Mouse (Mus musculus) hindbrain, embryonic 15.5 days (tissue): ENCODE data around the gene Saysd1. TPM values are rescaled to one million over a fixed set of nuclear protein-coding genes. Genes with fewer than 3 reads are reported as not detected.

Source experiments
- ATAC-seq: fragments of 200-750 bp; cut with Nextera tagmentation; 2 replicates; pipeline ENCODE4 v1.8.0; 2017; ENCODE audit warnings: low read depth, moderate number of reproducible peaks, moderate TSS enrichment; ENCODE audit not compliant: low FRiP score
- H3K27ac ChIP-seq: fragments of 300-500 bp; sonication (generic); replicated peaks from 2 replicates; pipeline ENCODE4 v1.5.1; 2015; ENCODE audit warnings: mild to moderate bottlenecking, inconsistent platforms
- H3K27me3 ChIP-seq: fragments of 300-500 bp; sonication (generic); 2 replicates; pipeline ENCODE4 v1.6.1; 2015; ENCODE audit warnings: control low read depth, inconsistent platforms
- H3K36me3 ChIP-seq: fragments of 300-500 bp; sonication (generic); 2 replicates; pipeline ENCODE4 v1.6.1; 2015; ENCODE audit warnings: control low read depth, inconsistent platforms
- H3K4me1 ChIP-seq: fragments of 300-500 bp; sonication (generic); replicated peaks from 2 replicates; pipeline ENCODE4 v1.6.1; 2015; ENCODE audit warnings: control low read depth, inconsistent platforms
- H3K4me2 ChIP-seq: fragments of 300-500 bp; sonication (generic); 2 replicates; pipeline ENCODE4 v1.6.1; 2015; ENCODE audit warnings: moderate library complexity, mild to moderate bottlenecking, inconsistent platforms
- H3K4me3 ChIP-seq: fragments of 300-500 bp; sonication (generic); 2 replicates; pipeline ENCODE4 v1.5.1; 2015; ENCODE audit warnings: mild to moderate bottlenecking, inconsistent platforms
- H3K9ac ChIP-seq: fragments of 300-500 bp; sonication (generic); 2 replicates; pipeline ENCODE4 v1.6.1; 2015; ENCODE audit warnings: inconsistent platforms
- H3K9me3 ChIP-seq: fragments of 300-500 bp; sonication (generic); 2 replicates; pipeline ENCODE4 v1.6.1; 2016; ENCODE audit warnings: control low read depth, inconsistent platforms
- WGBS: fragments of 180-500 bp; shearing (Covaris S2); methylation state at CpG from one replicate; pipeline ENCODE4 v1.1.7; 2015; 5-methylcytosine and 5-hydroxymethylcytosine counted together
- polyA plus RNA-seq: library from polyadenylated mRNA; unstranded; fragments of >200 nt; fragmentation: Nextera tagmentation; extraction: Ambion mirVana; gene quantifications from 2 replicates; pipeline ENCODE4 v1.2.1, GENCODE M21; 2015

Gene Saysd1
- polyA plus RNA-seq, 1 experiment from 2014 or later = 12.1 TPM

- H3K4me1 ChIP-seq = no peaks in the 10 kb centered on the region
- no peaks in the 10 kb centered on the region for H3K36me3 ChIP-seq
- H3K27me3 ChIP-seq = no peaks in the 10 kb centered on the region
- no peak overlapping the region for H3K4me3 ChIP-seq
- no peaks in the 10 kb centered on the region for H3K9me3 ChIP-seq
- no peak for ATAC-seq
- WGBS = 58% methylated on average over 8 of the region's 8 CpGs
- H3K27ac ChIP-seq = no peak overlapping the region
- no peak overlapping the region for H3K4me2 ChIP-seq
- H3K9ac ChIP-seq = no peak overlapping the region
Observed at GRCm38 (mm10) chr14:20158727-20159681, 20.7 kb upstream of the Saysd1 start.

- Histone ChIP-seq H3K4me3 (no peak overlapping the region), H3K36me3 (no peaks in the 10 kb centered on the region), H3K4me1 (no peaks in the 10 kb centered on the region), H3K9ac (no peak overlapping the region), H3K27me3 (no peaks in the 10 kb centered on the region), H3K27ac (no peak overlapping the region), H3K9me3 (no peaks in the 10 kb centered on the region), H3K4me2 (no peak overlapping the region)
- ATAC-seq = no peak
- WGBS = 90% methylated on average over 10 of the region's 10 CpGs
Observed at GRCm38 (mm10) chr14:20157595-20157994, 19.3 kb upstream of the Saysd1 start.

- Histone ChIP-seq H3K27me3 (no peaks in the 10 kb centered on the region), H3K9me3 (no peaks in the 10 kb centered on the region), H3K27ac (no peak overlapping the region), H3K36me3 (no peaks in the 10 kb centered on the region), H3K4me3 (no peak overlapping the region), H3K9ac (no peak overlapping the region), H3K4me1 (no peaks in the 10 kb centered on the region), H3K4me2 (no peak overlapping the region)
- no peak for ATAC-seq
- 52% methylated on average over 10 of the region's 10 CpGs for WGBS
Observed at GRCm38 (mm10) chr14:20155718-20156117, 17.4 kb upstream of the Saysd1 start.

GRCm38 (mm10) chr14:20154937-20155336 is 16.6 kb upstream of the Saysd1 start:
- no peak for ATAC-seq
- H3K4me2 ChIP-seq = no peak overlapping the region
- WGBS = 92% methylated on average over 4 of the region's 4 CpGs
- H3K4me1 ChIP-seq = no peaks in the 10 kb centered on the region
- no peaks in the 10 kb centered on the region for H3K9me3 ChIP-seq
- no peak overlapping the region for H3K27ac ChIP-seq
- no peaks in the 10 kb centered on the region for H3K36me3 ChIP-seq
- no peak overlapping the region for H3K4me3 ChIP-seq
- H3K9ac ChIP-seq = no peak overlapping the region
- no peaks in the 10 kb centered on the region for H3K27me3 ChIP-seq

GRCm38 (mm10) chr14:20154245-20154644 is 15.9 kb upstream of the Saysd1 start:
- Histone ChIP-seq H3K9ac (no peak overlapping the region), H3K9me3 (no peaks in the 10 kb centered on the region), H3K4me1 (no peaks in the 10 kb centered on the region), H3K4me2 (no peak overlapping the region), H3K4me3 (no peak overlapping the region), H3K36me3 (no peaks in the 10 kb centered on the region), H3K27ac (no peak overlapping the region), H3K27me3 (no peaks in the 10 kb centered on the region)
- 64% methylated on average over 7 of the region's 7 CpGs for WGBS
- no peak for ATAC-seq

- no peaks in the 10 kb centered on the region for H3K27me3 ChIP-seq
- H3K9me3 ChIP-seq = no peaks in the 10 kb centered on the region
- no peak for ATAC-seq
- no peaks in the 10 kb centered on the region for H3K4me1 ChIP-seq
- 91% methylated on average over 22 of the region's 22 CpGs for WGBS
- H3K4me2 ChIP-seq = no peak overlapping the region
- H3K36me3 ChIP-seq = no peaks in the 10 kb centered on the region
- H3K4me3 ChIP-seq = no peak overlapping the region
- no peak overlapping the region for H3K27ac ChIP-seq
- H3K9ac ChIP-seq = no peak overlapping the region
Observed at GRCm38 (mm10) chr14:20149127-20150080, 11.1 kb upstream of the Saysd1 start.

- no peak overlapping the region for H3K4me3 ChIP-seq
- no peak for ATAC-seq
- 97% methylated on average over 11 of the region's 11 CpGs for WGBS
Observed at GRCm38 (mm10) chr14:20148514-20148913, 10.2 kb upstream of the Saysd1 start.

GRCm38 (mm10) chr14:20147854-20148253 is 9.5 kb upstream of the Saysd1 start:
- Histone ChIP-seq H3K36me3 (no peaks in the 10 kb centered on the region), H3K9me3 (no peaks in the 10 kb centered on the region), H3K4me2 (no peak overlapping the region), H3K9ac (no peak overlapping the region), H3K4me1 (no peaks in the 10 kb centered on the region), H3K27ac (no peak overlapping the region), H3K4me3 (no peak overlapping the region), H3K27me3 (no peaks in the 10 kb centered on the region)
- ATAC-seq = no peak
- 92% methylated on average over 7 of the region's 7 CpGs for WGBS

More at GRCm38 (mm10) chr14:20148514-20148913, 10.2 kb upstream of the Saysd1 start:
- no peaks in the 10 kb centered on the region for H3K36me3 ChIP-seq
- H3K9me3 ChIP-seq = no peaks in the 10 kb centered on the region
- no peak overlapping the region for H3K4me2 ChIP-seq
- H3K9ac ChIP-seq = no peak overlapping the region
- no peaks in the 10 kb centered on the region for H3K27me3 ChIP-seq
- H3K4me1 ChIP-seq = no peaks in the 10 kb centered on the region
- no peak overlapping the region for H3K27ac ChIP-seq

GRCm38 (mm10) chr14:20144093-20144492 is 5.8 kb upstream of the Saysd1 start:
- H3K27ac ChIP-seq = no peak overlapping the region
- no peaks in the 10 kb centered on the region for H3K4me1 ChIP-seq
- H3K9me3 ChIP-seq = no peaks in the 10 kb centered on the region
- ATAC-seq = 0 out of 2 replicates have a peak, but pooled peaks have one; percentile 12
- H3K9ac ChIP-seq = no peak overlapping the region
- H3K27me3 ChIP-seq = no peaks in the 10 kb centered on the region
- WGBS = 71% methylated on average over 4 of the region's 4 CpGs
- H3K4me2 ChIP-seq = no peak overlapping the region
- H3K4me3 ChIP-seq = no peak overlapping the region
- no peaks in the 10 kb centered on the region for H3K36me3 ChIP-seq

- Histone ChIP-seq H3K27me3 (no peaks in the 10 kb centered on the region), H3K4me2 (no peak overlapping the region), H3K4me3 (no peak overlapping the region), H3K27ac (no peak overlapping the region), H3K9me3 (no peaks in the 10 kb centered on the region), H3K9ac (no peak overlapping the region), H3K4me1 (no peaks in the 10 kb centered on the region), H3K36me3 (no peaks in the 10 kb centered on the region)
- 86% methylated on average over 10 of the region's 10 CpGs for WGBS
- no peak for ATAC-seq
Observed at GRCm38 (mm10) chr14:20134965-20135671, 3.2 kb downstream of the Saysd1 start.

- Histone ChIP-seq H3K4me3 (no peak overlapping the region), H3K4me1 (no peaks in the 10 kb centered on the region), H3K4me2 (no peak overlapping the region), H3K36me3 (no peaks in the 10 kb centered on the region), H3K27ac (no peak overlapping the region), H3K27me3 (no peaks in the 10 kb centered on the region), H3K9me3 (no peaks in the 10 kb centered on the region), H3K9ac (no peak overlapping the region)
- no peak for ATAC-seq
- WGBS = 89% methylated on average over 6 of the region's 6 CpGs
Observed at GRCm38 (mm10) chr14:20128162-20128561, 10.2 kb downstream of the Saysd1 start.
